Mouse (Mus musculus) gastrocnemius, adult 2 months (tissue): ENCODE results near the gene Yars. TPM values are rescaled to one million over a fixed set of nuclear protein-coding genes. Genes with fewer than 3 reads are reported as not detected.

Experiments
- DNase-seq: peaks from one replicate; pipeline ENCODE4 v3.0.0; 2022
- H3K27ac ChIP-seq: fragments of 200-600 bp; 2 replicates; pipeline ENCODE4 v1.8.1; 2022; ENCODE audit warnings: mild to moderate bottlenecking
- H3K4me3 ChIP-seq: fragments of 200-600 bp; 2 replicates; pipeline ENCODE4 v1.8.1; 2022; ENCODE audit warnings: mild to moderate bottlenecking, moderate library complexity
- CTCF ChIP-seq: fragments of 200-600 bp; IDR thresholded peaks from 2 replicates; pipeline ENCODE4 v1.8.1; 2022; ENCODE audit warnings: antibody characterized with exemption, mild to moderate bottlenecking, moderate library complexity
- intact Hi-C: fragments of 180-260 bp; cut with DNase I; formaldehyde crosslinking; loops from one replicate; pipeline ENCODE4 v1.15.1; 2025
- total RNA-seq, 2 experiments: library from RNA; stranded (reverse); gene quantifications; 2 replicates each; pipeline ENCODE4 v1.2.3; 2021

The Yars gene
- total RNA-seq, 2 experiments from 2014 or later: 39.8 to 43.0 TPM

DNA sequence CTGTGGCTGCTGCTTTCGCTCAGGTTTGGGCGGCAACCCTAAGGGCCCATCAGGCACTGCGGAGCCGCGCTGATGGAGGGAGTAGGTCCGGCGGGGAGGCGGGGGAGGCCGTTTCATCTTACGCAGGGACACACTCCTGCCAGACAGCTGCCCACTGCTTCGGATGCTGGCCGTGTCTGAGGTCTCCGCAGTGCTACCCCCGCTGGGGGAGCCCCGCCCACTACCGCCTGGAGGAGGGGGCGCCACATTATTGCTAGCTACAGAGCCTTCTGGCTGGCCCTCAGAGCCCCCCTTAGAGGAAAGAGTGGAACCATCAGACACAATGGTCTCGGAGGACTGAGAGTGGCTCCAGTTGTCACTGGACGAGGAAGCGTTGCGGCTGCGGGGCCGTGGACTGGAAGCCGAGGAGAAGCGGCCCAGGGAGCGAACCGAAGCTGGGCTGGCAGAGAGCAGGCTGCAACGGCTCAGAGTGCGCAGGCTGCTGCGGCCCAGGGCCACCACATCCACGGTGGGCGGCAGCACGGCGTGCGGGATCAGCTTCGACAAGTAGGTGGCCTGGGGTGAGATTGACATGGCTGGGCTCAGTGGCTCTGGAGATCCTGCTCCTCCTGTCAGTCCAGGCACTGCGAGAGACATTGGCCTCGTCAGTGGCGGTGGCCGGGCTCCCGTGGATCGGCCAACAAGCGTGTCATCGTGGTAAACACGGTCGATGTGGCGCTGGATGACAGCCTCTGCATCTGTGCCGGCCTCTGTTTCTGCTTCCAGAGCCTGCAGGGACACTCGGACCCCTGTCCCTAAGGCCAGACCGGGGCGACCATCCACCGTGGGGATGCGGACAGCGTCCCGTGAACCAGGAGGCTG is 34.1 kb downstream of the Yars start:
- no peak overlapping the region for H3K27ac ChIP-seq
- intact Hi-C loops: loop anchor here (5.0 kb wide), 1 partner anchor 44 kb away; no protein-coding TSS in a partner anchor
- DNase-seq: peak; percentile 64
- peak overlapping the region; percentile 65 for H3K4me3 ChIP-seq
- no peak for TF ChIP-seq CTCF

DNA sequence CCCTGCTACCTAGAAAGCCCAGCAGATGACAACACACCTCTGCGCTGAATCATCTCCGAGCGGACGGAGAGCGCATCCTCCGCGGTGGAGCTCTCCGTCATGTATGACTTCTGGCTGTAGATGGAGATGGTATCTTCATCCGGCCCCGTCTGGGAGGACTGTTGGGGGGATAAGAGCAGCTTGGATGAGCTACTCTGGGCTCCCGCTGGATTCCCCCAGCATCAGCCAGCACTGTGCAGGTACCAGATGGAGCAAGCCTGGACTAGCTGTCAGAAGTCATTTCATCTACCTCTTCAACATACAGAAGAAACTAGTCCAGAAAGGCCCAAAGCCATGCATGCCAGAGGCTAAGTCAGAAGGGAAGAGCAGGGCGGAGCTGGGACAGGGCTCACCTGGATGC is 35.8 kb downstream of the Yars start:
- Histone ChIP-seq H3K27ac (no peak overlapping the region), H3K4me3 (no peak overlapping the region)
- no peak for TF ChIP-seq CTCF
- intact Hi-C loops: no loop called here
- DNase-seq: no peak

GRCm38 (mm10) chr4:129226441-129226963 is 36.9 kb downstream of the Yars start:
- H3K4me3 ChIP-seq: no peak overlapping the region
- intact Hi-C loops: no loop called here
- H3K27ac ChIP-seq: no peak overlapping the region
- peak; percentile 59 for DNase-seq
- no peak for TF ChIP-seq CTCF

GRCm38 (mm10) chr4:129227170-129227984 is 37.8 kb downstream of the Yars start:
- no peak overlapping the region for H3K4me3 ChIP-seq
- H3K27ac ChIP-seq: no peak overlapping the region
- no peak for TF ChIP-seq CTCF
- DNase-seq: no peak
- intact Hi-C loops: no loop called here

DNA sequence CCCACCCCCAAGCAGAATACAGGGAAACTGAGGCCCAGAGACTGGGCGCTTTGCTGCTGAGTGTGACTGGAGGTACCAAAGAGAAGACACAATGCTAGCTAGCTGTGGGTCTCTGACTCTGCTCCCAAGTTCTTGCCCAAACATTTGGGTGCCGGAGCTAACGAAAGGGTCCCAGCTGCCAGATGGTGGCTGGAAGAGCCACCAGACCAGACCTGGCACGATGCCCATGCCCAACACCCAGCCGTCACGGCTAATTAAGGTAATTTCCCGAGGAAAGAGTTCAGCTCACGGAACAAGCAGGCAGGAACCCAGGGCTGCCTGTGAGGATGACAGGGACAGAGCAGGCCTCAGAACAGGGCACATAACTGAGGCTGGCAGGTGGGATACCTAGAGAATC is 38.4 kb downstream of the Yars start:
- Histone ChIP-seq H3K27ac (no peak overlapping the region), H3K4me3 (no peak overlapping the region)
- TF ChIP-seq CTCF: no peak
- no peak for DNase-seq
- intact Hi-C loops: no loop called here

GRCm38 (mm10) chr4:129230926-129231325 is 41.4 kb downstream of the Yars start:
- TF ChIP-seq CTCF: no peak
- no peak overlapping the region for H3K4me3 ChIP-seq
- intact Hi-C loops: no loop called here
- H3K27ac ChIP-seq: no peak overlapping the region
- DNase-seq: no peak

DNA sequence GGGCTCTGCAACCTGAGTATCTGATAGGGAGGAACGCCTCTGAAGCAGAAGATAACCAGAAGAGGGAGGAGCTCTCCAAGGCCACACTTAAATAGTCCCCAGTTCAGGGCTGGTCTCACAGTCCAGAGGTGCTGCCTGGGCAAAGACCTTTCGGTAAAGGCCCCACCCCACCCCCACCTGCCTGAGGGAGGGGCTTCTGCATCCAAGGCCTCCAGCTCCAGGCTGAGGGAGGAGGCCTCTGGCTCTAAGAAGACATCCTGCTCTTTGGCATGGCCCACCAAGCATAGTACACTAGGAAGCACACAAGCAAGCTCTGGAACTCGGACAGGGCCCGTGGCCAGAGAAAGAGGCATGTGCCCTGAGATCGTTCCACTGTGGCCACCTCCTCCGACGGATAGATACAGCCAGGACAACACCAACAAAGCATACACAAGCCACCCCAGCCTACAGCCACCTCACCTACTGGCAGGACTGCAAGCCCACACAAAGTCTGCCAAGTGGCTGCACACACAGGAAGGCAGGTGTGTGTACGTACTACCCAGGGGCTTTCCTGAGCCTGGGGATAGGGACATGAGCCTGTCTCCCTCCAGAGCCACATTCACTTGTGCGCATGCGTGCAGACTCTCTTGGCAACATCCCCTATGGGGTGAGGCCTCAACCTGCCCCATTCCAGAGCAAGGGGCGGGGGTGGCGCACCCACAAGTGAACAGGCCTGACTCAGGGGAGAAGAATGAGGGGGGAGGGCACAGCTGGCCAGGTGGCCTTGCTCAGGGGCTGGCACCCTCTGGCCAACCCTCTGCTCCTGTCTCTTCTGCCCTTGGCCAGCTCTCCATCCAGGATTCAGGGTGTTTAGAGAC is 42.3 kb downstream of the Yars start:
- H3K27ac ChIP-seq: no peak overlapping the region
- intact Hi-C loops: no loop called here
- no peak overlapping the region for H3K4me3 ChIP-seq
- no peak for TF ChIP-seq CTCF
- DNase-seq: no peak

DNA sequence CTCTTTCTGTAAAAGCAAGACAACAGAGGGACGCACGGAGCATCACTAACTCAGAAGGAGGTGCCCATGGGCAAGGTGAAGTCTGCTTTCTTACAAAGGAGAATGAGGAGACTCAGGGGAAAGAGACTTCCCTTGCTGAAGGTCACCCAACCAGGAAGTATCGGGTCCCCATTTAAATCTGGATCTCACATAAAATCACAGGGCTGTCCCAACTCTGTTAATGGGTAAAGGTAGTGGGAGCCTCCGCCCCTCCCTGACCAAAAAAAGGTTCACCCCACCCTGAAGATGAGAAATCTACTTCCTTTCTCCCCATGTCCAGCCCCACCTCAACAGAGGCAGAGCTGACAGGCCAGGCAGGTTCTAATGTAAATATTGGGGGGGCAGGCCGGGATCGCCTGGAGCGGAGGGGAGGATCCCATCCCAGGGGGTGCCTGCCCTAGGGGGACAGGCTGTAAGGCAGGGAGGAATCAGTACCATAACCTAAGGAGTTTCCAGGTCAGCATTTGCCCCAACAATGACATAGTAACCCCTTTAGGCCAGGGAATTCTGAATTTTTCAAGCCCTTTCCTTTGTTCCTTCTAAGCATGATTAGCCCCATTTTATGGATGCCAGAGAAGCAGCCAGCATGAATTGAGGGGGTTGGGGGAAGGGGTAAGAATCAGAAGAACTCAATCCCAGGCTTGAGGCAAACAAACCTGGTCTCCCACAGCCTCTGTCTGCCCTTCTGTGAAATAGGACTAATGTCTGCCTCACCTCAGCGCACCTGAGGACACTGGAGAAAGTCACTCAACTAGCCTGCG is 43.2 kb downstream of the Yars start:
- no peak for DNase-seq
- intact Hi-C loops: no loop called here
- TF ChIP-seq CTCF: no peak
- Histone ChIP-seq H3K4me3 (no peak overlapping the region), H3K27ac (no peak overlapping the region)

DNA sequence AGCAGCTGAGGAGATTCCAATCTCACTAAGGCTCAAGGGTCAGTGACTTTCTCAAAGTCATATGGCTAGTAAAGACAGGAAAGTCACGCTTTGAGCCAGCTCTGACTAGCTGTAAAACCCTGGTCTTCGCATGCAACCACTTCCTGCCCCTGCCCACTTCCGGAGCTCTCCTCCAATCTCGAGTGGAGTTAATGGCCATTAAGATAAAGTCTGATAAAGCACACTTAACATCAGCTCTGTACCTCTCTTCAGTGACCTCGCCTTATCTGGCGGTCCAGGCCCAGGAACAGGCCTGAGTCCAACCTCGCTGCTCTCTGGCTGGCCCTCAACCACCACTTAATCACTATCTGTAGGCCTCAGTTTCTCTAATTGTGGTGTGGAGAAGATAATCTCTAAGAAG is 44.9 kb downstream of the Yars start:
- intact Hi-C loops: no loop called here
- no peak for TF ChIP-seq CTCF
- DNase-seq: no peak
- Histone ChIP-seq H3K27ac (no peak overlapping the region), H3K4me3 (no peak overlapping the region)

DNA sequence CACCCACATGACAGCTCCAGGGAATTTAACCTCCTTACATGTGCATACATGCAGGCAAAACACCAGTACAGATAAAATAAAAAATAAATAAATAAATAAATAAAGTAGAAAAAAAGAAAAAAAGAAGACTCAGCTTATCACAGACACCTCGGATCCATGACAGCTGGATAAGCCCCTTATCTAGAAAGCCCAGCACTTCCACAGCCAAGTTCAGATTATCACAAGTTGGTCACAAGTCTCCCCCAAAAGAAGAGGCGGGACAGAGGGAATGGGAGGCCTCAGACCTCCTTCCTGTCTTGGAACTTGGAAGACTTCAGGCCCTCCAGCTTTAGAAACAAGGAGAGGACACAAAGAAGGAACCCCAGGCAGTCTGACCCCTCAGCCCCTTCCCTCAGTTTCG is 45.6 kb downstream of the Yars start:
- no peak overlapping the region for H3K4me3 ChIP-seq
- intact Hi-C loops: no loop called here
- no peak for DNase-seq
- TF ChIP-seq CTCF: no peak
- H3K27ac ChIP-seq: no peak overlapping the region

DNA sequence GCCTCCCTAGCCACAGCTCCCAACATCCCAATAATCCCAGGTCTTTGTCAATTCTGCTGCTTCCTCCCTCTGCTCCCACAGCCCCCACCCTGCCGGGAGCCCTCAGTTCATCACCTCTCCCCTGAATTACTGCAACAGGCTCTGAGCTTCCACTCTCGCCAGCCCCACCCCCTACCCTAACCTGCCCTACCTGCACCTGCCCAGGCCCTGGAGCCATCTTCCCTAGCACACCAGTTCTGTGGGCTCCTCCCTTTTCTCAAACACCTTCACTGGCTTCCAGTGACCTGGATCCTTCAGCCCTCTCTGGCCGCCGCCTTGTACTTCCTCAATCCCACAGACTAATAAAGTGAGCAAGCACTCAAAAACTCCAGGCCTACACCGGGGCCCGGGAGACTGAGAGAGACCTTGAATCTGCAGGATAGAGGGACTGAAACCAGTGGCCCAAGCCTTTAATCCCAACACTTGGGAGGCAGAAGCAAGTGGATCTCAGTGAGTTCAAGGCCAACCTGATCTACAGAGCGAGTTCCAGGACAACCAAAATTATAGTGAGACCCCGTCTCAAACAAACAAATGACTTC is 46.8 kb downstream of the Yars start:
- TF ChIP-seq CTCF: no peak
- H3K4me3 ChIP-seq: no peak overlapping the region
- DNase-seq: no peak
- intact Hi-C loops: no loop called here
- H3K27ac ChIP-seq: no peak overlapping the region
